Mouse (Mus musculus) ES-E14 (cell line): ENCODE data around the gene Dok4.

ENCODE experiments used
- CHD2 ChIP-seq: IDR thresholded peaks from 2 replicates; pipeline ENCODE4 v1.6.1; 2014; ENCODE audit warnings: mild to moderate bottlenecking, low read depth, low read length, inconsistent platforms
- HCFC1 ChIP-seq: IDR thresholded peaks from 2 replicates; pipeline ENCODE4 v1.6.1; 2012; ENCODE audit warnings: low read length, inconsistent platforms, borderline replicate concordance; ENCODE audit not compliant: insufficient read depth
- MAFK ChIP-seq: IDR thresholded peaks from 2 replicates; pipeline ENCODE4 v1.6.1; 2014; ENCODE audit warnings: mild to moderate bottlenecking, low read depth, low read length, inconsistent platforms; ENCODE audit not compliant: insufficient read depth
- ZC3H11A ChIP-seq: IDR thresholded peaks from 2 replicates; pipeline ENCODE4 v1.6.1; 2012; ENCODE audit warnings: low read depth, mild to moderate bottlenecking, inconsistent platforms, low read length, borderline replicate concordance
- ZNF384 ChIP-seq: IDR thresholded peaks from 2 replicates; pipeline ENCODE4 v1.6.1; 2012; ENCODE audit warnings: low read depth, low read length, inconsistent platforms

- TF ChIP-seq MAFK: no peak
- no peak for TF ChIP-seq HCFC1
- no peak for TF ChIP-seq CHD2
- TF ChIP-seq ZNF384: no peak
- no peak for TF ChIP-seq ZC3H11A
These were observed 19.2 kb downstream of the Dok4 start for GRCm38 (mm10) chr8:94857011-94857345.
